Mouse (Mus musculus): ENCODE data around the gene Kpna3.

Gene Kpna3

GRCm38 (mm10) chr14:61405761-61406160 is 33.9 kb downstream of the Kpna3 start:
- DNase-seq (ENCODE audit: extremely low read depth, insufficient read length, low spot score): no peak

GRCm38 (mm10) chr14:61404941-61405340 is 34.7 kb downstream of the Kpna3 start:
- DNase-seq (ENCODE audit: extremely low read depth, insufficient read length, low spot score): no peak

GRCm38 (mm10) chr14:61394745-61395144 is 44.9 kb downstream of the Kpna3 start:
- no peak for DNase-seq (ENCODE audit: extremely low read depth, insufficient read length, low spot score)

- DNase-seq (ENCODE audit: extremely low read depth, insufficient read length, low spot score): no peak
Measured at GRCm38 (mm10) chr14:61390586-61390985, 49.1 kb downstream of the Kpna3 start.

GRCm38 (mm10) chr14:61367290-61367689 is 72.4 kb downstream of the Kpna3 start:
- DNase-seq (ENCODE audit: extremely low read depth, insufficient read length, low spot score): no peak

- no peak for DNase-seq (ENCODE audit: extremely low read depth, insufficient read length, low spot score)
Measured at GRCm38 (mm10) chr14:61364656-61365055, 75.0 kb downstream of the Kpna3 start.

- DNase-seq (ENCODE audit: extremely low read depth, insufficient read length, low spot score): no peak
Measured at GRCm38 (mm10) chr14:61363734-61364133, 75.9 kb downstream of the Kpna3 start.

- DNase-seq (ENCODE audit: extremely low read depth, insufficient read length, low spot score): no peak
Measured at GRCm38 (mm10) chr14:61362268-61362667, 77.4 kb downstream of the Kpna3 start.

- DNase-seq (ENCODE audit: extremely low read depth, insufficient read length, low spot score): no peak
Measured at GRCm38 (mm10) chr14:61360981-61361511, 78.6 kb downstream of the Kpna3 start.

GRCm38 (mm10) chr14:61360131-61360980 is 79.3 kb downstream of the Kpna3 start, which contains the start of gene Ebpl:
Ebpl (minus strand) TSS chr14:61360439.
- DNase-seq (ENCODE audit: extremely low read depth, insufficient read length, low spot score): peak; percentile 99

GRCm38 (mm10) chr14:61354251-61355235 is 85.1 kb downstream of the Kpna3 start:
- DNase-seq (ENCODE audit: extremely low read depth, insufficient read length, low spot score): no peak

GRCm38 (mm10) chr14:61350808-61351207 is 88.9 kb downstream of the Kpna3 start:
- DNase-seq (ENCODE audit: extremely low read depth, insufficient read length, low spot score): no peak

- no peak for DNase-seq (ENCODE audit: extremely low read depth, insufficient read length, low spot score)
Measured at GRCm38 (mm10) chr14:61349876-61350275, 89.8 kb downstream of the Kpna3 start.

GRCm38 (mm10) chr14:61346827-61347698 is 92.6 kb downstream of the Kpna3 start:
- no peak for DNase-seq (ENCODE audit: extremely low read depth, insufficient read length, low spot score)

GRCm38 (mm10) chr14:61344590-61344989 is 95.1 kb downstream of the Kpna3 start:
- no peak for DNase-seq (ENCODE audit: extremely low read depth, insufficient read length, low spot score)

GRCm38 (mm10) chr14:61339381-61339780 is 100.3 kb downstream of the Kpna3 start:
- DNase-seq (ENCODE audit: extremely low read depth, insufficient read length, low spot score): peak; percentile 22

GRCm38 (mm10) chr14:61330996-61331561 is 108.6 kb downstream of the Kpna3 start:
- peak; percentile 63 for DNase-seq (ENCODE audit: extremely low read depth, insufficient read length, low spot score)

- DNase-seq (ENCODE audit: extremely low read depth, insufficient read length, low spot score): no peak
Measured at GRCm38 (mm10) chr14:61330591-61330990, 109.1 kb downstream of the Kpna3 start.

GRCm38 (mm10) chr14:61327618-61328450 is 111.8 kb downstream of the Kpna3 start:
- DNase-seq (ENCODE audit: extremely low read depth, insufficient read length, low spot score): no peak

All from 3134 (cell line).